Mouse (Mus musculus) ovary, postnatal 36 days (tissue): ENCODE measurements around the gene Map3k5.
"Not testable (repeated sequence)": the region's sequence is repeated elsewhere in the genome, so short reads cannot be mapped to it uniquely, and the experiment has no call there.

Experiments
- DNase-seq: peaks from one replicate; pipeline ENCODE4 v3.0.0; 2022; ENCODE audit warnings: low spot score, mixed read lengths

Map3k5 gene

GRCm38 (mm10) chr10:19966597-19966996 lies 32.3 kb downstream of the Map3k5 start:
- DNase-seq, result no peak

DNA sequence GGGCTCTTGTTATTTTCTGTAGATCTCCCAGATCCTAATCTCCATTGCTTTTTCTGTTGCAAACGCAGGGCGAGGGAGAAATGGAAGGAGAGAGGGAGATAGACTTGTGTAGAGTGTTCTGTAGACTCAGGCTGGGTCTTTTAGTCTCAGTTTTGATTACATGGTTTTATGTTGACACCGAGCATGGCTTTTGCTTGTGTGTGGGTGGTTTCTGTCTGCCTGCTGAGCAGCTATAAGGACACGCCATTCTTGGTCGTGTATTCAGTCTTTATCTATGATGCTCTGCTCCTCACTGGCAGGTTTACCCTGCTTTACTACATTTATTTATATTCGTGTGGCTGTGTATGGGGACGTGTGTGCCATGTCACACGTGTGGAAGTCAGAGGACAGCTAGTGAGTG lies 34.2 kb downstream of the Map3k5 start:
- no peak for DNase-seq

GRCm38 (mm10) chr10:19969831-19970460 lies 35.7 kb downstream of the Map3k5 start:
- DNase-seq, result no peak

GRCm38 (mm10) chr10:19971491-19971890 lies 37.2 kb downstream of the Map3k5 start:
- DNase-seq, result not testable (repeated sequence)

- no peak for DNase-seq
Measured at GRCm38 (mm10) chr10:19973321-19974108, 39.2 kb downstream of the Map3k5 start.

DNA sequence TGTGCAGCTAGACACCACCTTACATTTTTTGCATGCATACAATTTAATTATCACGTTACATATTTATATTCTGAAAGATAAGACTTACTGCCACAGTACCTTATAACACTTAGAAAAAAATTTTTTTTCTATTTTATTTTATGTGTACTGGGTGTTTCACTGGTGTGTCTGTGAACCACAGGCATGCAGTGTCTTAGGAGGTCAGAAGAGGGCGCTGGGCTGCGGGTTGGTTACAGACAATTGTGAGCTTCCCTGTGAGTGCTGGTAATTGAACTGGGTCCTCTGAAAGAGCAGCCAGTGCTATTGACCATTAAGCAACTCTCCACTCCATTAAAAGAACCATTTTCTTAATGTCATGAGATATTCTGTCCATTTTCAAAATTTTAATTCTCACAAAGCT lies 43.3 kb downstream of the Map3k5 start:
- DNase-seq, result no peak

DNA sequence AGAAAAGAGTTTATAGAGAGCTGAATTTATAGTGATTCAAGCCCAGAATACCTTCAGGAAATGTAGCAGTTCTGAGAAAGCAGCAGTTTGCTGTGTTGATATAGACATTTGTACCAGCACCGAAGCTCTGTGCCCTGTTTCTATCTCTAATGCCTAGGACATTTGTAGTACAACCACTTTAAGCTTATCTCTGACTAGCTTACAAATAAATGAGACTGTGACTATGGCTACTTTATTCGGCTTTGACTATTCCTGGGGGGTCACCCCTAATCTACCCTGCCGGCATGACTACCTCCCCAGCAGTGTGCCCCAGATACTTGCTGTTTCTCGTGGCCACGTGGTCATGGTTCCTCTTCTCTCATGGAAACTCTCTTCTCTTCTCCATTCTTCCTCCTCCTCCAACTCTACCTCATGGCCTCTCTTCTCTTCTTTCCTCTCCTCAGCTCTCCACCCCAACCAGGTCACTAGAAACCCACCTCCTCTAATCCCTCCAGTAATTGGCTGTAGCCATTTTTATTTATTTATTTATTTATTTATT lies 44.5 kb downstream of the Map3k5 start:
- no peak for DNase-seq

DNA sequence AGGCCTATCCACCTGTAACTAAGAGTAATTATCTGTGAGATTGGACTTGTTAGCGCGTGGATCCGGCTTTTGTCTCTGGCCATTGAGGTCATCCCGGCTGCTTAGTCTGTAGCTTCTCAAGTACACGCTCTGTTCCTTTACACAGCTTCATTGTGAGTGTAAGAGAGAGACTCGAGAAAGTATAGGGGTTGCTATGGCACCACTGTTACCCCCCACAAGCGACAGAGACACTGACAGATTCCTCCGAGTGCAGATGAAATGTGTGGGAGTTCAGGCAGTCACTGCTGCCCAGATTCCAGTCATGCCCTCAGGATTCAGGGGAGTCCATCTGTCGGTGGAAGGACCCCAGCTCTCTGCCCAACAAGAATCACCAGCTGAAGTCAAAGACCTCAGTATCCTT lies 53.5 kb downstream of the Map3k5 start:
- no peak for DNase-seq

- DNase-seq, result no peak
Measured at GRCm38 (mm10) chr10:19989986-19990385, 55.7 kb downstream of the Map3k5 start.

- DNase-seq, result no peak
Measured at GRCm38 (mm10) chr10:19990638-19991037, 56.4 kb downstream of the Map3k5 start.

GRCm38 (mm10) chr10:19991237-19991865 lies 57.1 kb downstream of the Map3k5 start:
- no peak for DNase-seq

DNA sequence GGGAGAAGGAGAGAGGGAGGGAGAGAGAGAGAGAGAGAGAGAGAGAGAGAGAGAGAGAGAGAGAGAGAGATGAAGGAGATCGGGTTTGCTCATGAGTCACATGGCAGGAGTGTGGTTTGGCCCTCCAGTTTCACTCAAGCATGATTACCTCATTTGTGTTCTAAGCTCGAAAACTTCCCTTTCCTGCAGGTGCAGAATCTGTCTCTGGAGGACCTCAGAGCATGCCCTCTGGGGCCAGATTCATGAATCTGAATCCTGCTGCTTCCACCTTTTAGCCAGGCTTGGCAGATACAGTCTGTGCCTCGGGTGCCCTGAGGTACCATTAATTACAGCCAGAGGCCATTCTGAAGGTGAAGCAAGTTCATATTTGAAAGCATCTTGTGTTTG lies 57.6 kb downstream of the Map3k5 start:
- no peak for DNase-seq

- no peak for DNase-seq
Measured at GRCm38 (mm10) chr10:19994469-19995450, 60.5 kb downstream of the Map3k5 start.

GRCm38 (mm10) chr10:19996151-19996550 lies 61.9 kb downstream of the Map3k5 start:
- no peak for DNase-seq

DNA sequence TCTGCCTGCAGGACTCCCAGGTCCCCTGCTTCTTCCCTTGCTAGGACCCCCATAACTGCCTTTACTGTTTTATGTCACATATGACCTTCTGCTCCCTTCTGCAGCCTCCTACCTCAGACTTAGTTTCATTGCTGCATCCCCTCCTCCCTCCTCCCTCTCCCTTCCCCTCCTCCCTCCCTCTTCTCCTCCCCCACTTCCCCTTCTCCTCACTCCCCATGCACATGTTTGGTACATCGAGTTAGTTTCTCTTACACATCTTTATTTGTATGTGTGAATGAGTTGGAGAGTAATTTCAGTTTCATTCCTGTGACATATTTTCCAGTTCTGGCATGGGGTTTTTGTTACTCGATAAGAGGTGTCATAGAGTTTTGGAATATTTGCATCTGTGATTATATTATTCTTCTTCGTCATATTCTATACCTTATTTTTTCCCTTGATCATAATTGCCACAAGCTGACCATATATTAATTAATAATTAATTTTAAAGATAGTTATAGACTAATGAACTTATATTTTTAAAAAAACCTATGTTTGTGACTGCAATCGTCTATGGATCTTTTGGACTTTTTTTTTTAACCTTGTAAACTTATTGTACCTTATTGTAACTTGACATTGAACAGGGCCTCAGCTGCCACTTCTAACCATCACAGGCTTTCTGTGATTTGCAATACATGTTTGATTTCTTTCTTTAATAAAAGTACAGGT lies 65.6 kb downstream of the Map3k5 start:
- no peak for DNase-seq

DNA sequence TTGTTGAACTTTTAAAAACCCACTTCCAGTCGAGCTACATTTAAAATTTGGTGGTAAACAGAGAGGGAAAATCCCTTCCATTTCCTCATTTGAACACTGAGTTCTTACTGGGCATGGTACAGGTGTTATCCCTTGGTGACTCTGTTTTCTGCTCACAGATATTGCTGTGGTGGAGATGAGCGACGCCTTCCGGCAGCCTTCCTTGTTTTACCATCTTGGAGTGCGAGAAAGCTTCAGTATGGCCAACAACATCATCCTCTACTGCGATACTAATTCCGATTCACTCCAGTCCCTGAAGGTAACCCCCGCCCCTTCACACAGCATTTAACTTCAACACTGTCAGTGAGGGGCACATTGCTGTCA lies 66.1 kb downstream of the Map3k5 start:
- no peak for DNase-seq

DNA sequence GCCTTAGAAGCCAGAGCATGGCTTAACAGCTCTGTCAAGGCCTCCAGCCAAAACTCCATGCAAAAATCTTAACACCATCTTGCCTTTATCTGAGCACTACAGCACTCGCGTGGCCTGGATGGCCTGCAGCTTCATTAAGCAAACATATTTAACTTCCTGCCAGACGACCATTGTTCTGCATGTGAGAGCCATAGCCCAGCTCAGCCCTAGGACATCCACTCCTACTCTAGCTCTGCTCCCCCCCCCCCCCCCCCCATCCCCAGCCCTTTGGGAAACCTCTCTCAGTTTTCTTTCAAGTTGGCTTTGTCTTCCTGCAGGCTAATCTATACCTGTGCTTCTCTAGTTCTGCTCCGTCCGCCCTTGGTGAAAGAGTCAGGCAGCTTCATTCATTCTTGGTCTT lies 67.7 kb downstream of the Map3k5 start:
- no peak for DNase-seq

DNA sequence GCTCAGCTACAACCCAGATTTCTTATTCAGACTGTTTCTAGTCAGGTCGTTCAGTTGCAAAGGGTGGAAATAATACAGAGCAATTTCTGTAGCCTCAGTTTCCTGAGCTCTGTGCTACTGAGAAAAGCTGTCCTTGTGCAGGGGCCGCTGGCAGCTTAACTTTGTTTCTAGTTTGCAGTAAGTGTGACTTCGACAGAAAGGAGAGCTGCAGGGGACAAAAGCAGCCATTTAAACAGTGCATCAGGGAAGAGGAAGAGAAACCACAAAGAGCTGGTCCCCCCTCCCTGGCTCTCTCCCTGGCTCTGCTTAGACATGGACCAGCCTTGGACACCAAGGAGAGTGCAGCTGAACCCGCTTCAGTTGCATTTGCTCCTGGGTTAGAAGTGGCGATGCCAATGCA lies 68.7 kb downstream of the Map3k5 start:
- no peak for DNase-seq

- DNase-seq, result no peak
Measured at GRCm38 (mm10) chr10:20004786-20005185, 70.5 kb downstream of the Map3k5 start.

DNA sequence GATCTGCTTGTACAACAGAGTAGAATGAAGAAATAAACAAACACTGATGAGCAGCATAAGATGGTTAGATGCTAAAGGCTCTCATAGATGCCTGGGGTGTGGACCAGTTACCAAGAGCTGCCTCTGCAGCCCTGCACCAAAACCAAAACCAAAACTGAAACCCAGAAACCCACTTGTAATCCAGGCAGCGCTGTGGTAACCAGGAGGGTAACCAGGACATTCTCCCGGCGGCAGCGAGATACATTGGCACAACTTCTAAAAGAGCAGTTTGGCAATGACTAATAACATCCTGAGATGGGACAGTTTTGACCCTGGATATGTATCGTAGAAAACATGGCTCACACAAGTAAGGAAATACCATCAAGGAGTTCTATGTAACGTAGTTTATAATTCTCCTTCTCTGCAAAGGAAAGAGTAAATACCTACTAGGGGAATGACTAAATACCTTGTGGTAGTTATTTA lies 71.2 kb downstream of the Map3k5 start:
- DNase-seq, result no peak
